8 mouse cellular contexts compared by ENCODE assay signal in the genomic region with DNA sequence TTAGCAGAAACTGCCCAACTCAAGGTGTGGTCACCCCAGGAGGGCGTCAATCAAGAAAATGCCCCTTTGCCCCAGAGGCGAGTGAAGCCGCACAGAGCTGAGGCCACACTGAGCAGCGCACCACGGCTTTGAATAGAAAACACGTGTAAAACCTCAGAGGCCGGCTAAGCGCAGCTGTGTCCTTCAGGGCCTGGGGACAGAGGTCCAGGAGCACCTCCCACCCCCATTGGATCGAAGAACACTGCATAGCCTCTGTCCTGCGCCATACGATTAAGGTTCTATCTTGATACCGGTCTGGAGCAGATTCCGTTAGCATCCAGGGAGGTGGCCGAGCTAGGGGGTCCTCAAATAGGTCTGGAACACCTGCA. TPM values are rescaled to one million over a fixed set of nuclear protein-coding genes. Genes with fewer than 3 reads are reported as not detected.
A peak's percentile ranks its signal among the peaks of the same experiment; 100 is the strongest.
DNase-seq lines count a peak whose midpoint lies in the region; ATAC-seq and TF ChIP-seq lines count a peak whose summit lies in the region.

No protein-coding gene starts in this region.

- H3K27ac ChIP-seq in lung, embryonic 14.5 days (ENCODE audit: low read depth), result no peak overlapping the region
- H3K27ac ChIP-seq in hindbrain, embryonic 14.5 days, result no peak overlapping the region
- peak overlapping the region; percentile 85; the same call in 1 of the 2 replicates for H3K27ac ChIP-seq in liver, embryonic 12.5 days
- no peak overlapping the region for H3K27ac ChIP-seq in neural tube, embryonic 13.5 days (replicated peaks)

- peak; percentile 5; the same call in 1 of the 2 replicates for ATAC-seq in lung, embryonic 14.5 days (ENCODE audit: insufficient read depth)
- peak; percentile 44 for ATAC-seq in hindbrain, embryonic 14.5 days (ENCODE audit: low FRiP score)
- 0 out of 2 replicates have a peak, but pooled peaks have one; percentile 19 for ATAC-seq in liver, embryonic 12.5 days
- ATAC-seq in neural tube, embryonic 13.5 days (ENCODE audit: low read depth), result no peak

- TF ChIP-seq CTCF in lung, embryonic 14.5 days (IDR thresholded peaks at IDR 0.05; ENCODE audit: low read depth), result no peak

- H3K9me3 ChIP-seq in lung, embryonic 14.5 days (ENCODE audit: low read depth, low read length), result no peaks in the 10 kb centered on the region
- no peaks in the 10 kb centered on the region for H3K9me3 ChIP-seq in hindbrain, embryonic 14.5 days (ENCODE audit: control insufficient read depth, low read length)
- no peaks in the 10 kb centered on the region for H3K9me3 ChIP-seq in liver, embryonic 12.5 days (replicated peaks)
- H3K9me3 ChIP-seq in neural tube, embryonic 13.5 days, result no peaks in the 10 kb centered on the region

- no peaks in the 10 kb centered on the region for H3K36me3 ChIP-seq in lung, embryonic 14.5 days (ENCODE audit: insufficient read depth)
- H3K36me3 ChIP-seq in hindbrain, embryonic 14.5 days (replicated peaks; ENCODE audit: control insufficient read depth, insufficient read depth), result no peaks in the 10 kb centered on the region
- 0 out of 2 replicates have a peak, but pooled peaks cover 5% of the 10 kb centered on the region for H3K36me3 ChIP-seq in liver, embryonic 12.5 days
- H3K36me3 ChIP-seq in neural tube, embryonic 13.5 days, result no peaks in the 10 kb centered on the region

- H3K4me1 ChIP-seq in lung, embryonic 14.5 days (ENCODE audit: insufficient read depth), result no peaks in the 10 kb centered on the region
- no peaks in the 10 kb centered on the region for H3K4me1 ChIP-seq in hindbrain, embryonic 14.5 days (replicated peaks; ENCODE audit: control insufficient read depth, insufficient read depth, low read length)
- peaks cover 47% of the 10 kb centered on the region for H3K4me1 ChIP-seq in liver, embryonic 12.5 days
- H3K4me1 ChIP-seq in neural tube, embryonic 13.5 days (replicated peaks), result peaks cover 15% of the 10 kb centered on the region

- peak overlapping the region; percentile 56 for H3K4me3 ChIP-seq in lung, embryonic 14.5 days (ENCODE audit: low read depth, low read length)
- peak overlapping the region; percentile 34 for H3K4me3 ChIP-seq in hindbrain, embryonic 14.5 days (replicated peaks; ENCODE audit: low read length)
- peak overlapping the region; percentile 70 for H3K4me3 ChIP-seq in liver, embryonic 12.5 days
- H3K4me3 ChIP-seq in neural tube, embryonic 13.5 days, result peak overlapping the region; percentile 41

- peak; percentile 18 for DNase-seq in lung, embryonic 14.5 days
- DNase-seq in lung, postnatal 25 days (ENCODE audit: low spot score), result no peak
- peak; percentile 64 for DNase-seq in embryo, embryonic 10.5 days (ENCODE audit: low spot score)
- DNase-seq in hindbrain, embryonic 14.5 days (ENCODE audit: low spot score), result no peak
- DNase-seq in urinary bladder, adult 18-20 months (ENCODE audit: low spot score in 2 of 2), result no peak
- DNase-seq in left cerebral cortex, postnatal 14 days (ENCODE audit: low spot score in 2 of 2), result no peak

- H3K4me2 ChIP-seq in lung, embryonic 14.5 days, result peak overlapping the region; percentile 75
- peak overlapping the region; percentile 52 for H3K4me2 ChIP-seq in hindbrain, embryonic 14.5 days (replicated peaks)
- peak overlapping the region; percentile 86 for H3K4me2 ChIP-seq in liver, embryonic 12.5 days
- peak overlapping the region; percentile 58 for H3K4me2 ChIP-seq in neural tube, embryonic 13.5 days

- H3K27me3 ChIP-seq in lung, embryonic 14.5 days (ENCODE audit: insufficient read depth, low read length), result peaks cover 68% of the 10 kb centered on the region
- peaks cover 92% of the 10 kb centered on the region for H3K27me3 ChIP-seq in hindbrain, embryonic 14.5 days (ENCODE audit: control insufficient read depth, insufficient read depth, low read length)
- H3K27me3 ChIP-seq in liver, embryonic 12.5 days (replicated peaks), result peaks cover 84% of the 10 kb centered on the region
- peaks cover 92% of the 10 kb centered on the region for H3K27me3 ChIP-seq in neural tube, embryonic 13.5 days

- no peak overlapping the region for H3K9ac ChIP-seq in lung, embryonic 14.5 days
- no peak overlapping the region for H3K9ac ChIP-seq in hindbrain, embryonic 14.5 days
- peak overlapping the region; percentile 80 for H3K9ac ChIP-seq in liver, embryonic 12.5 days
- no peak overlapping the region for H3K9ac ChIP-seq in neural tube, embryonic 13.5 days

- intact Hi-C loops in left cerebral cortex, postnatal 14 days (cut with DNase I), result no loop called here

- 2% methylated on average over 14 of the region's 14 CpGs for WGBS in lung, embryonic 14.5 days
- WGBS in hindbrain, embryonic 14.5 days, result 2% methylated on average over 14 of the region's 14 CpGs
- 1% methylated on average over 14 of the region's 14 CpGs for WGBS in liver, embryonic 12.5 days (ENCODE audit: insufficient replicate concordance)
- WGBS in neural tube, embryonic 13.5 days, result under 1% methylated on average over 14 of the region's 14 CpGs

RNA-seq across cellular contexts. Expression of gene Hhex, which starts 0.7 kb away (rescaled TPM):
- 27.6 and 28.1 TPM in 2 replicates for polyA plus RNA-seq in lung, embryonic 14.5 days (2014; fragmentation: Nextera tagmentation; extraction: Ambion mirVana)
- polyA plus RNA-seq in hindbrain, embryonic 14.5 days (2014; fragmentation: Nextera tagmentation; extraction: Ambion mirVana), result 4.1 and 5.1 TPM in 2 replicates
- 38.9 and 39.8 TPM in 2 replicates for polyA plus RNA-seq in liver, embryonic 12.5 days (2016; fragmentation: Nextera tagmentation; extraction: Ambion mirVana)
- 6.6 and 8.3 TPM in 2 replicates for polyA plus RNA-seq in neural tube, embryonic 13.5 days (2015; fragmentation: Nextera tagmentation; extraction: Ambion mirVana)
- 1 to 10 TPM; 2.2 to 3.4 TPM for total RNA-seq in left cerebral cortex, postnatal 14 days (2021)

RNA-seq across cellular contexts. Expression of gene Kif11, which starts 57.7 kb away (rescaled TPM):
- 87.4 and 87.5 TPM in 2 replicates for polyA plus RNA-seq in lung, embryonic 14.5 days (2014; fragmentation: Nextera tagmentation; extraction: Ambion mirVana)
- polyA plus RNA-seq in hindbrain, embryonic 14.5 days (2014; fragmentation: Nextera tagmentation; extraction: Ambion mirVana), result 10.5 and 12.5 TPM in 2 replicates
- polyA plus RNA-seq in liver, embryonic 12.5 days (2016; fragmentation: Nextera tagmentation; extraction: Ambion mirVana), result 69.1 and 69.8 TPM in 2 replicates
- polyA plus RNA-seq in neural tube, embryonic 13.5 days (2015; fragmentation: Nextera tagmentation; extraction: Ambion mirVana), result 10.2 and 14.3 TPM in 2 replicates
- 1 to 10 TPM; 1.3 to 1.7 TPM for total RNA-seq in left cerebral cortex, postnatal 14 days (2021)

Comparison
In these comparisons a context has a peak if more than half of its experiments do, and no peak if none do; other contexts are left out.
1. DNase-seq: peak in lung, embryonic 14.5 days (single experiment) and embryo, embryonic 10.5 days (single experiment); none in lung, postnatal 25 days (single experiment), hindbrain, embryonic 14.5 days (single experiment), urinary bladder, adult 18-20 months (0 of 2) and left cerebral cortex, postnatal 14 days (0 of 2).
2. Peak in every context shown above with its lines, with median percentiles within 50 percentile points of each other: H3K4me2 ChIP-seq and H3K4me3 ChIP-seq.